Mouse (Mus musculus): ENCODE measurements at regions not wholly inside any gene's neighbourhood (a gene's known extent, or its start where the extent isn't known, plus 50 kb on each side); places are given as distances from the start of the nearest gene placed in this dataset.

- Histone ChIP-seq H3K4me2 (ENCODE audit: low read depth, low read length) (no peak overlapping the region), H3K4me3 (ENCODE audit: low read length) (no peak overlapping the region), H3K27ac (no peak overlapping the region), H3K9ac (replicated peaks; ENCODE audit: low read length) (no peak overlapping the region), H3K4me1 (ENCODE audit: insufficient read depth, low read length) (no peaks in the 10 kb centered on the region), H3K9me3 (ENCODE audit: low read length) (no peaks in the 10 kb centered on the region), H3K36me3 (ENCODE audit: insufficient read depth, low read length) (no peaks in the 10 kb centered on the region), H3K27me3 (ENCODE audit: insufficient read depth, low read length) (no peaks in the 10 kb centered on the region)
- DNase-seq (ENCODE audit: low spot score) (no peak), ATAC-seq (peak; percentile 61; the same call in 1 of the 2 replicates)
- 23% methylated on average over 3 of the region's 3 CpGs for WGBS
- TF ChIP-seq CTCF (IDR thresholded peaks at IDR 0.05; ENCODE audit: low read depth) = no peak
Measured at GRCm38 (mm10) chr16:50001662-50002455, 201.5 kb downstream of the Cd47 start.

- no peak for TF ChIP-seq CTCF (IDR thresholded peaks at IDR 0.05; ENCODE audit: low read depth)
- Histone ChIP-seq H3K4me2 (ENCODE audit: low read depth, low read length) (no peak overlapping the region), H3K9ac (replicated peaks; ENCODE audit: low read length) (no peak overlapping the region), H3K4me3 (ENCODE audit: low read length) (no peak overlapping the region), H3K36me3 (ENCODE audit: insufficient read depth, low read length) (no peaks in the 10 kb centered on the region), H3K9me3 (ENCODE audit: low read length) (no peaks in the 10 kb centered on the region), H3K4me1 (ENCODE audit: insufficient read depth, low read length) (no peaks in the 10 kb centered on the region), H3K27ac (no peak overlapping the region), H3K27me3 (ENCODE audit: insufficient read depth, low read length) (no peaks in the 10 kb centered on the region)
- DNase-seq (ENCODE audit: low spot score) (no peak), ATAC-seq (no peak)
- WGBS = 69% methylated on average over 3 of the region's 3 CpGs
Measured at GRCm38 (mm10) chr16:50002456-50002788, 202.1 kb downstream of the Cd47 start.

- peaks cover 13% of the 10 kb centered on the region for H3K4me1 ChIP-seq (ENCODE audit: insufficient read depth, low read length)
- 64% methylated on average over 3 of the region's 3 CpGs for whole genome bisulfite sequencing
- ATAC-seq = no peak
Measured at GRCm38 (mm10) chr16:50009046-50009445, 208.7 kb downstream of the Cd47 start.

DNA sequence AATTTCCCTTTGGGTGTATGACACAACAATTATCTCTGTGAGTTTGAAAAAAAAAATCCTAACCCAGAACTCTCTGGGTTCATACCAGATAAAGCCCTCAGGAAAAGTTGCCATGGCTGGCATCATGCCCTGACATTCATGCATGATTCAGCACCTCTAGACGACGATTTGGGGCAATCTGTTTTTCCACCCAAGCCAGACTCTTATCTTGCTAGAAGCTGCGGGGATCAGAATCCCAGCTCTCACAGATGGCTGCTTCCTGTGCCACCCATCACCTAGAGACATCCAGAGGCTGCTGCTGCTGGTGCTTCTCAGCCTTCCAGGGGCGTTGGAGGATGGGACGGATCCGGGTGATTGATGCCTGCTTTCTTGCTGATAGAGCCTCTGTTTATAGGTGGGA is 209.2 kb downstream of the Cd47 start:
- WGBS = 33% methylated on average over 6 of the region's 6 CpGs
- Histone ChIP-seq H3K27me3 (ENCODE audit: insufficient read depth, low read length) (no peaks in the 10 kb centered on the region), H3K9ac (replicated peaks; ENCODE audit: low read length) (no peak overlapping the region), H3K4me1 (ENCODE audit: insufficient read depth, low read length) (peaks cover 13% of the 10 kb centered on the region), H3K4me2 (ENCODE audit: low read depth, low read length) (no peak overlapping the region), H3K36me3 (ENCODE audit: insufficient read depth, low read length) (no peaks in the 10 kb centered on the region), H3K9me3 (ENCODE audit: low read length) (no peaks in the 10 kb centered on the region), H3K4me3 (ENCODE audit: low read length) (no peak overlapping the region), H3K27ac (no peak overlapping the region; the same call in 1 of the 2 replicates)
- no peak for TF ChIP-seq CTCF (IDR thresholded peaks at IDR 0.05; ENCODE audit: low read depth)
- DNase-seq (ENCODE audit: low spot score) (peak; percentile 63), ATAC-seq (0 out of 2 replicates have a peak, but pooled peaks have one; percentile 30)

More at GRCm38 (mm10) chr16:50009046-50009445, 208.7 kb downstream of the Cd47 start:
- no peak overlapping the region for H3K27ac ChIP-seq
- H3K36me3 ChIP-seq (ENCODE audit: insufficient read depth, low read length) = no peaks in the 10 kb centered on the region
- no peak overlapping the region for H3K4me3 ChIP-seq (ENCODE audit: low read length)
- H3K27me3 ChIP-seq (ENCODE audit: insufficient read depth, low read length) = no peaks in the 10 kb centered on the region
- H3K4me2 ChIP-seq (ENCODE audit: low read depth, low read length) = no peak overlapping the region
- TF ChIP-seq CTCF (IDR thresholded peaks at IDR 0.05; ENCODE audit: low read depth) = no peak
- no peak for DNase-seq (ENCODE audit: low spot score)
- no peak overlapping the region for H3K9ac ChIP-seq (replicated peaks; ENCODE audit: low read length)
- no peaks in the 10 kb centered on the region for H3K9me3 ChIP-seq (ENCODE audit: low read length)

DNA sequence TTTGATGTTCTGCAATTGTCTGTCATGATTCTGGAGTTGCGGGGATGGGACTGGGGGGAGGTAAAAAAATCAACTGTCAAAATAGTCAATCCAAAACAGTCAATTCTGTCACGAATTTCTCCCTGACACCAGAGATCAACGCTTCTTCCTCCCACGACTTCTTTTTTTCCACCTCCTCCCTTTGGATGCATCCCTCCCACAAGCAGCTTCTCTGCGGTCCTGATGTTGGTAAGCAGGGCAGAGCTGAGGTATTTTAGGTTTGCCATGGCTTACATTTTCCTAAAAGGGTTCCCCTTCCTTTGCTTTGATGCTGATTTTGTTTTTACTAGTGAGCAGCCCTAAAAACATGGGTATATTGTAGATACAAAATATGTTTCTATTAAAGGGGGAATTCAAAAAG is 209.7 kb downstream of the Cd47 start:
- Histone ChIP-seq H3K9ac (replicated peaks; ENCODE audit: low read length) (no peak overlapping the region), H3K4me2 (ENCODE audit: low read depth, low read length) (no peak overlapping the region), H3K4me3 (ENCODE audit: low read length) (no peak overlapping the region), H3K36me3 (ENCODE audit: insufficient read depth, low read length) (no peaks in the 10 kb centered on the region), H3K27ac (peak overlapping the region; percentile 41), H3K4me1 (ENCODE audit: insufficient read depth, low read length) (peaks cover 13% of the 10 kb centered on the region), H3K9me3 (ENCODE audit: low read length) (no peaks in the 10 kb centered on the region), H3K27me3 (ENCODE audit: insufficient read depth, low read length) (no peaks in the 10 kb centered on the region)
- 66% methylated on average over 5 of the region's 5 CpGs for WGBS
- DNase-seq (ENCODE audit: low spot score) = no peak
- no peak for ATAC-seq
- TF ChIP-seq CTCF (IDR thresholded peaks at IDR 0.05; ENCODE audit: low read depth) = no peak

GRCm38 (mm10) chr16:50010532-50010971 is 210.2 kb downstream of the Cd47 start:
- 34% methylated on average over 6 of the region's 6 CpGs for WGBS

DNA sequence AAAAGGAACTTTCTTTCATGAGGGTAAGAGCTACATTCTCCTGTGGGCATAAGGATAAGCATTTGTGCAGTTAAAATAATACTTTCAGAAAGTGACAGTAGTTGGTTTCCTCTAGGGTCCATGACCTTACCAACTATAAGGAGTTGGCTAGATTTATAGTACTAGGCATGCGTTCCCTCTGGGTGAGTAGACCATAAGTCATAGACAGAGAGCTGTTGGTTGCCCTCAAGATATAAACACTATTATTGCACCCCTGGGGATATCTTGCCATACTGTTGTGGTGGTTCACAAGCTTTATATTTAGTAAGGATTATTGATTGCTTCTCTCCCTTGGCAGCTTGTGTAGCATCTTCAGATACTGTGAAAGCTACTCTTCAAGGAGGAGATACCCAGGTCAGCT is 223.6 kb downstream of the Cd47 start:
- Histone ChIP-seq H3K4me1 (ENCODE audit: insufficient read depth, low read length) (no peaks in the 10 kb centered on the region), H3K9ac (replicated peaks; ENCODE audit: low read length) (no peak overlapping the region), H3K27me3 (ENCODE audit: insufficient read depth, low read length) (no peaks in the 10 kb centered on the region), H3K36me3 (ENCODE audit: insufficient read depth, low read length) (no peaks in the 10 kb centered on the region), H3K4me3 (ENCODE audit: low read length) (no peak overlapping the region), H3K27ac (no peak overlapping the region), H3K9me3 (ENCODE audit: low read length) (0 out of 2 replicates have a peak, but pooled peaks cover 4% of the 10 kb centered on the region), H3K4me2 (ENCODE audit: low read depth, low read length) (no peak overlapping the region)
- no peak for ATAC-seq
- WGBS = 95% methylated on average over 1 of the region's 1 CpGs
- DNase-seq (ENCODE audit: low spot score) = no peak
- TF ChIP-seq CTCF (IDR thresholded peaks at IDR 0.05; ENCODE audit: low read depth) = no peak

More at GRCm38 (mm10) chr16:50010532-50010971, 210.2 kb downstream of the Cd47 start:
- H3K9me3 ChIP-seq (ENCODE audit: low read length) = no peaks in the 10 kb centered on the region
- DNase-seq (ENCODE audit: low spot score) (peak; percentile 61), ATAC-seq (peak; percentile 94)
- no peak for TF ChIP-seq CTCF (IDR thresholded peaks at IDR 0.05; ENCODE audit: low read depth)
- H3K4me2 ChIP-seq (ENCODE audit: low read depth, low read length) = no peak overlapping the region
- H3K27me3 ChIP-seq (ENCODE audit: insufficient read depth, low read length) = no peaks in the 10 kb centered on the region
- H3K36me3 ChIP-seq (ENCODE audit: insufficient read depth, low read length) = no peaks in the 10 kb centered on the region
- H3K4me3 ChIP-seq (ENCODE audit: low read length) = no peak overlapping the region
- peaks cover 13% of the 10 kb centered on the region for H3K4me1 ChIP-seq (ENCODE audit: insufficient read depth, low read length)
- H3K9ac ChIP-seq (replicated peaks; ENCODE audit: low read length) = no peak overlapping the region
- H3K27ac ChIP-seq = peak overlapping the region; percentile 41

Measured in hindbrain, postnatal 0 days (tissue).